Mouse (Mus musculus) small intestine, adult 2 months (tissue): ENCODE results near the gene Tecpr2.

Experiments
- CTCF ChIP-seq: fragments of 200-500 bp; IDR thresholded peaks from 2 replicates; pipeline ENCODE4 v1.5.1; 2012; ENCODE audit warnings: low read depth, mild to moderate bottlenecking, control low read depth, inconsistent platforms, low read length, moderate library complexity, mixed read lengths; ENCODE audit not compliant: insufficient replicate concordance, insufficient read length; ENCODE audit errors: extremely low read depth
- POLR2A ChIP-seq: fragments of 200-500 bp; IDR thresholded peaks from 2 replicates; pipeline ENCODE4 v1.6.1; 2012; ENCODE audit warnings: low read depth, mild to moderate bottlenecking, control low read depth, inconsistent platforms, low read length, moderate library complexity

DNA sequence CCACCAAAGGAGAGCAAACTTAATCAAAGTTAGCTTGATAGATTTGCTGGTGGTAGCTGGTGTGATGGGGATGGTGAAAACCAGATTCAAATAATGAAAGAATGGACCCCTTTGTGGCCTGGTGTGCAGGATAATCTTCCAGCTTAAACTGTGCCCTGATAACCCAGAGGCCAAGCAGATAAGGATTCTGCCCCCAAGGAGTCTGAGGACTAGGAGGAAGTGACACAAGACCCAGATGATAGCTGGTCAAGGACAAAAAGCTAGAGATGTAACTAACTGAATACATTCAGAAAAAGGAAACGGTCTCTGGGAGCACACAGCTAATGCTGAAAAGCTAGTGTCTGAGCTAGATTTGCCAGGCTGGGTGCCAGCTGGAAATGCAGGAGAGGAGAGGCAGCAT is 37.1 kb upstream of the Tecpr2 start:
- TF ChIP-seq POLR2A (no peak), CTCF (no peak)
